Mouse (Mus musculus) megakaryocyte, embryonic 14.5 days (primary cell): Measurements from ENCODE around the gene Ltbp4.

ENCODE experiments used
- FLI1 ChIP-seq: IDR thresholded peaks from 2 replicates; pipeline ENCODE4 v1.6.1; 2012; ENCODE audit warnings: low read length, inconsistent platforms, mixed read lengths
- GATA1 ChIP-seq: IDR thresholded peaks from 3 replicates; pipeline ENCODE4 v1.6.1; 2012; ENCODE audit warnings: mixed read lengths, low read length, inconsistent platforms, borderline replicate concordance

DNA sequence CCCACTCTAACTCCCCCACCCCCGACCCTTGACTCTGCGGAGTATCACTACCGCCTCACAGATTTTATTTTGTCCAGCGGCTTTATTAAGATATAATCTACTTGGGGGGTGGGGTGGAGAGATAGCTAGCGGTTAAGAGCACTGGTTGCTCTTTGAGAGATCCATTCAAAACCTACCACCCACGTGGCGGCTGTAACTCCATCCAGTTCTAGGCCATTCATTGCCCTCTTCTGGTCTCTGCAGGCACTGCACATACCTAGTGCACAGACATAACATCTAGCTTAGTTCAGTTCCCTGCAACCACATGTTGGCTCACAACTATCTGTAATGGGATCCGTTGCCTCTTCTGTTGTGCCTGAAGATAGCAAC, 51.8 kb downstream of the Ltbp4 start:
- no peak for TF ChIP-seq GATA1
- TF ChIP-seq FLI1: no peak
